Mouse (Mus musculus): Measurements from ENCODE around the gene Spata1. TPM values are rescaled to one million over a fixed set of nuclear protein-coding genes. Genes with fewer than 3 reads are reported as not detected.
"Not testable (repeated sequence)": the region's sequence is repeated elsewhere in the genome, so short reads cannot be mapped to it uniquely, and the experiment has no call there.

The Spata1 gene
- polyA plus RNA-seq, 1 experiment = 0.56 TPM

GRCm38 (mm10) chr3:146443380-146443779, 56.2 kb downstream of the Spata1 start:
- H3K4me1 ChIP-seq = peaks cover 36% of the 10 kb centered on the region
- H3K27me3 ChIP-seq (replicated peaks) = no peaks in the 10 kb centered on the region
- no peak overlapping the region for H3K4me3 ChIP-seq (replicated peaks)
- peaks cover 6% of the 10 kb centered on the region; the same call in 1 of the 2 replicates for H3K9me3 ChIP-seq
- H3K36me3 ChIP-seq (replicated peaks; ENCODE audit: low read length) = peaks cover 71% of the 10 kb centered on the region
- TF ChIP-seq FLI1 (IDR thresholded peaks at IDR 0.05; ENCODE audit: low read length) (no peak), GATA1 (IDR thresholded peaks at IDR 0.05; ENCODE audit: borderline replicate concordance, low read length) (no peak)

DNA sequence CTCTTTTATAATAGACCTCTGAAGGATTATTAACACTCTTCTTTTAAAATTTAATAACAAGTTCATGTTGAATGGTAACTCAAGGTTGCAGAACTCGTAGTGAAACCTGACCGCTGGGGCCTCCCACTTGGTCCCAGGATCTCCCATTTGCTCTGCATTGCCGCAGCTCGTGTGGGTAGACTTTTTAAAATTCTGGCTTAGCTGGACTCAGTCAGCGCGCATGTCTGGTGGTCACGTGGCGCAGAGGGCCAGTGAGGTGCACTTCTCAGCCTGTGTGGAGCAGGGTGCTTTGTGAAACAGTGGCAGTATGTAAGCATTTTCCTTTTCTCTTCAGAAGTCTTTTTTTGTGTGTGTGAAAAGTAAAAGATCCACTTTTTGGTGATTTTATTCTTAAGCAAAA, 56.6 kb downstream of the Spata1 start:
- Histone ChIP-seq H3K36me3 (replicated peaks; ENCODE audit: low read length) (peaks cover 75% of the 10 kb centered on the region), H3K4me3 (replicated peaks) (no peak overlapping the region), H3K27me3 (replicated peaks) (no peaks in the 10 kb centered on the region), H3K9me3 (peaks cover 6% of the 10 kb centered on the region; the same call in 1 of the 2 replicates), H3K4me1 (peaks cover 31% of the 10 kb centered on the region)
- TF ChIP-seq GATA1 (IDR thresholded peaks at IDR 0.05; ENCODE audit: borderline replicate concordance, low read length) = no peak
- TF ChIP-seq FLI1 (IDR thresholded peaks at IDR 0.05; ENCODE audit: low read length) = no peak

DNA sequence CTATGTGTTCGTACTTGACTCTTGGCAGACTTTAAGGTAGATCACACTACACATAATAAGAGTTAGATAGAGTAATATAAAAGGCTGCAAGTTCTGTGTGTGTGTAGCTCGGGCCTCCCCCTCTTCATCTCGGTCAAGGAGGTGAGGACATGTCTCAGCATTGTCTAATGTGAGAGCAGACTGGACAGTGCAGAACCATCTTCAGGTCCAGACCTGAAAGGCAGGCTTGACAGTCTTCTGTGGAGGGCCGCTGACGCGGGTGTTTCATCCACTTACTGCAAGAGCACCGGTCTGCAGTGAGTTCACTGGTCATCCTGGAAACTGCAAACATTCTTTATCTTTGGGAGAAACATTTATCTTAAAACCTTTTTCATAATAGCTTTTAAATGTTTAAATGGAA, 57.1 kb downstream of the Spata1 start:
- peaks cover 6% of the 10 kb centered on the region; the same call in 1 of the 2 replicates for H3K9me3 ChIP-seq
- peaks cover 27% of the 10 kb centered on the region for H3K4me1 ChIP-seq
- no peaks in the 10 kb centered on the region for H3K27me3 ChIP-seq (replicated peaks)
- no peak overlapping the region for H3K4me3 ChIP-seq (replicated peaks)
- peaks cover 80% of the 10 kb centered on the region for H3K36me3 ChIP-seq (replicated peaks; ENCODE audit: low read length)
- TF ChIP-seq FLI1 (IDR thresholded peaks at IDR 0.05; ENCODE audit: low read length) (no peak), GATA1 (IDR thresholded peaks at IDR 0.05; ENCODE audit: borderline replicate concordance, low read length) (no peak)

DNA sequence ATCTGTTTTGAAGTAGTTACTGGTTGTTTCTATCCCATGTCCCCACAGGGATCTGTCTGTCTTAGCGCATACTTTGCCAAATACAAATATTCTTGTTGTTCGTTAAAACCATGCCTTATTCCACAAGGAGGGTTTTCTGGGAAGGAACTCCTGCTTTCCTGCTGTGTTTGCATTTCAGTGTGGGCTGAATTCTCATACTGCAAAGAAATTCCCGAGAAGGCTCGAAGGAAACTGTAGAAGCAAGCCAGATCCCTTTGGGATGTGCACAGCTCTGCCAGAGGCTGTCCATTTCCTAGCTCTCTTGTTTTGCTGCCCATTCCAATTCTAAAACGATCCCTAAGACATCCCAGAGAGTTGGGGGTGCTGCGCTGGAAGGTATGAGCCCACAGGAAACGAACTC, 59.1 kb downstream of the Spata1 start:
- Histone ChIP-seq H3K9me3 (no peaks in the 10 kb centered on the region), H3K36me3 (replicated peaks; ENCODE audit: low read length) (peaks cover 91% of the 10 kb centered on the region), H3K4me1 (peaks cover 16% of the 10 kb centered on the region), H3K4me3 (replicated peaks) (no peak overlapping the region), H3K27me3 (replicated peaks) (no peaks in the 10 kb centered on the region)
- TF ChIP-seq GATA1 (IDR thresholded peaks at IDR 0.05; ENCODE audit: borderline replicate concordance, low read length) = no peak
- no peak for TF ChIP-seq FLI1 (IDR thresholded peaks at IDR 0.05; ENCODE audit: low read length)

GRCm38 (mm10) chr3:146440011-146440410, 59.5 kb downstream of the Spata1 start:
- Histone ChIP-seq H3K9me3 (no peaks in the 10 kb centered on the region), H3K4me1 (peaks cover 12% of the 10 kb centered on the region), H3K4me3 (replicated peaks) (no peak overlapping the region), H3K27me3 (replicated peaks) (no peaks in the 10 kb centered on the region), H3K36me3 (replicated peaks; ENCODE audit: low read length) (peaks cover 91% of the 10 kb centered on the region)
- TF ChIP-seq FLI1 (IDR thresholded peaks at IDR 0.05; ENCODE audit: low read length) (no peak), GATA1 (IDR thresholded peaks at IDR 0.05; ENCODE audit: borderline replicate concordance, low read length) (no peak)

DNA sequence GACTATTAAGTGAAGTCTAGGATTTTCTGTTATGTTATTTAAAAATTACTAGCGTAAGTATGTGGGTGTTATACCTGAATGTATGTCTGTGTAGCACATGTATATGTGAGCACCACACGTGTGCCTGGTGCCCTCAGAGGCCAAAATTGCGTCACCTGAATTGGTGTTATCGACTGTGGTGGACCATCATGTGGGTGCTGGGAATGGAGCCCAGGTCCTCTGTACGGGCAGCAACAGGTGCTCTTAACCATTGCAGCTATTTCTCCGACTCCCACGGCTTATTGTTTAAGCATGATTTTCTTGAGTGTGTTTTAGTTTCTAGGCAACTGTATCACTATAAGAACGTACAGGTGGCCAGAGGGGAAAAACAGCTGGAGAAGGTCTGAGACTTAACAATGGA, 63.4 kb downstream of the Spata1 start:
- Histone ChIP-seq H3K4me1 (peaks cover 27% of the 10 kb centered on the region), H3K4me3 (replicated peaks) (no peak overlapping the region), H3K27me3 (replicated peaks) (no peaks in the 10 kb centered on the region), H3K9me3 (no peaks in the 10 kb centered on the region), H3K36me3 (replicated peaks; ENCODE audit: low read length) (peaks cover 96% of the 10 kb centered on the region)
- no peak for TF ChIP-seq GATA1 (IDR thresholded peaks at IDR 0.05; ENCODE audit: borderline replicate concordance, low read length)
- no peak for TF ChIP-seq FLI1 (IDR thresholded peaks at IDR 0.05; ENCODE audit: low read length)

GRCm38 (mm10) chr3:146435533-146435932, 64.0 kb downstream of the Spata1 start:
- TF ChIP-seq GATA1 (IDR thresholded peaks at IDR 0.05; ENCODE audit: borderline replicate concordance, low read length) = no peak
- no peak for TF ChIP-seq FLI1 (IDR thresholded peaks at IDR 0.05; ENCODE audit: low read length)
- peaks cover 33% of the 10 kb centered on the region for H3K4me1 ChIP-seq
- H3K4me3 ChIP-seq (replicated peaks) = no peak overlapping the region
- H3K27me3 ChIP-seq (replicated peaks) = no peaks in the 10 kb centered on the region
- no peaks in the 10 kb centered on the region for H3K9me3 ChIP-seq
- H3K36me3 ChIP-seq (replicated peaks; ENCODE audit: low read length) = peaks cover 97% of the 10 kb centered on the region

DNA sequence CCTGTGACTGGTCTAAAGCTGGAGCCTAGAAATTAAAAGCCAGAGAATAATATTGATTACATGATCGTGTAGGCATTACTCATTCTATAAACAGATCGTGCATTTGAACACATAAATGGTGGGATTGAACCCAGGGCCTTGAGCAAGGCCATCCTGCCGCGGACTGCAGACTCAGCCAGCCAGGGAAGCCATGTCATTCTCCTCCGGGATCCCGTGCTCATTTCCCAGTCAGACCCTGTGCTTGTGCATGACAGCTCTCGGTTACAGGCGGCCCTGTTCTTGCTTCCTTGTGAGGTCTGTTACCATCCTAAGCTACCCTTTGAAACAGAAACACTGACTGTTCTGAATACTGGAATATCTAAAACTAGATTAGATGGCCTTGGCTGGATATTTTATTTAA, 64.9 kb downstream of the Spata1 start:
- H3K36me3 ChIP-seq (replicated peaks; ENCODE audit: low read length) = peaks cover 98% of the 10 kb centered on the region
- H3K4me3 ChIP-seq (replicated peaks) = no peak overlapping the region
- no peaks in the 10 kb centered on the region for H3K27me3 ChIP-seq (replicated peaks)
- TF ChIP-seq GATA1 (IDR thresholded peaks at IDR 0.05; ENCODE audit: borderline replicate concordance, low read length) = no peak
- no peak for TF ChIP-seq FLI1 (IDR thresholded peaks at IDR 0.05; ENCODE audit: low read length)
- H3K4me1 ChIP-seq = peaks cover 41% of the 10 kb centered on the region
- no peaks in the 10 kb centered on the region for H3K9me3 ChIP-seq

DNA sequence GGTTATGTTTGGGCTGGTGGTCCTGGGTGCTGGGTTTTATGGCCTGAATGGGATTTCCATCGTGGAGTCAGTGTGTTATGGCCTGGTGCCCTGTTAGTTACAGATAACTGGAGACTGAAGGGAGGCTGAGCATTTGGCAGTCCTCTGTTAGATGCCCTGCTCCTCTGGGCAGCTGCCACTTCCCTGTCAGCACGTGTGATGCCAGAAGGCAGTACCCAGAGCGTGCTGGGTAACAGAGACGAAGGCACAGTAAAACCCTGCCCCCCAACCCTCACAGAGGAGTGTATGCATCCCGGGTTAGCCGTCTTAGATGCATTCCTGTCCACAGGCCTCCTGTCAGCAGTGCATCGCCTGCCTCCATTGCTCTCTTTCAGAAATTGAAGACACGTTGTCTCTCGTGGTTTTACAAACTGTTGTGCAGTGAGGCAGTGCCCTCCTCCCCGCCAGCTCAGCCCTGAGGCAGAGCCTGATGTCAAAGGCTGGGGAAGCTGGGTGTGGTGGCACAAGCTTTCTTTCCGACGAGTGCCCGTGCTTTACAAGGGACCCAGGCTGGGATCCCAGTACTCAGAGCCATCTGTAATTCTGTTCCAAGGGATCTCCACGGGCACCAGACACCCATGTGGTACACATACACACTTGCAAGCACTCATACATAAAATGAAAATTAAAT, 65.7 kb downstream of the Spata1 start:
- Histone ChIP-seq H3K9me3 (no peaks in the 10 kb centered on the region), H3K4me1 (peaks cover 47% of the 10 kb centered on the region), H3K27me3 (replicated peaks) (no peaks in the 10 kb centered on the region), H3K36me3 (replicated peaks; ENCODE audit: low read length) (peaks cover 99% of the 10 kb centered on the region), H3K4me3 (replicated peaks) (no peak overlapping the region)
- TF ChIP-seq GATA1 (IDR thresholded peaks at IDR 0.05; ENCODE audit: borderline replicate concordance, low read length) = no peak
- no peak for TF ChIP-seq FLI1 (IDR thresholded peaks at IDR 0.05; ENCODE audit: low read length)

DNA sequence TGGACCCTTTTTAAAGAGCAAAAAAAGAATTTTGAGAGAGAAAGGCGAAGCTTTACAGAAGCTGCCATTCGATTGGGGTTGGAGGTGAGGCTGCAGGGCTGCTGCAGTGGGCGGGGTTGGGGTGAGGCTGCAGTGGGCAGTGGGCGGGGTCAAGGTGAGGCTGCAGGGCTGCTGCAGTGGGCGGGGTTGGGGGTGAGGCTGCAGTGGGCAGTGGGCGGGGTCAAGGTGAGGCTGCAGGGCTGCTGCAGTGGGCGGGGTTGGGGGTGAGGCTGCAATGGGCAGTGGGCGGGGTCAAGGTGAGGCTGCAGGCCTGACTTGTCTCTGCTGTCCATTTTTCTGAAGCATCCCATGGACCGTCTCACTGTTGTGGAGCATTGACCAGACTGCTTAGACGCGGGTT, 66.5 kb downstream of the Spata1 start:
- Histone ChIP-seq H3K36me3 (replicated peaks; ENCODE audit: low read length) (peaks cover 99% of the 10 kb centered on the region), H3K4me1 (peaks cover 54% of the 10 kb centered on the region)
- H3K27me3 ChIP-seq (replicated peaks); H3K4me3 ChIP-seq (replicated peaks); H3K9me3 ChIP-seq: not testable (repeated sequence)

GRCm38 (mm10) chr3:146426489-146426888, 73.1 kb downstream of the Spata1 start:
- TF ChIP-seq FLI1 (IDR thresholded peaks at IDR 0.05; ENCODE audit: low read length) = no peak
- TF ChIP-seq GATA1 (IDR thresholded peaks at IDR 0.05; ENCODE audit: borderline replicate concordance, low read length) = no peak
- peaks cover 72% of the 10 kb centered on the region for H3K4me1 ChIP-seq
- H3K4me3 ChIP-seq (replicated peaks) = no peak overlapping the region
- no peaks in the 10 kb centered on the region for H3K9me3 ChIP-seq
- H3K27me3 ChIP-seq (replicated peaks) = no peaks in the 10 kb centered on the region
- H3K36me3 ChIP-seq (replicated peaks; ENCODE audit: low read length) = peaks cover 91% of the 10 kb centered on the region
